Mouse (Mus musculus) liver, postnatal 0 days (tissue): ENCODE data around the gene Prss23. TPM values are rescaled to one million over a fixed set of nuclear protein-coding genes. Genes with fewer than 3 reads are reported as not detected.
A peak's percentile ranks its signal among the peaks of the same experiment; 100 is the strongest.

Source experiments
- ATAC-seq: fragments of 200-750 bp; cut with Nextera tagmentation; 2 replicates; pipeline ENCODE4 v1.8.0; 2017; ENCODE audit warnings: mild to moderate bottlenecking, moderate library complexity
- DNase-seq: peaks from one replicate; pipeline ENCODE4 v3.0.0-alpha.2; 2016
- H3K27ac ChIP-seq: fragments of 300-500 bp; sonication (generic); 2 replicates; pipeline ENCODE4 v1.5.1; 2014; ENCODE audit warnings: antibody characterized with exemption, moderate library complexity, mild to moderate bottlenecking, low read depth
- H3K27me3 ChIP-seq: fragments of 300-500 bp; sonication (generic); 2 replicates; pipeline ENCODE4 v1.6.1; 2014; ENCODE audit warnings: low read length, control low read depth, mixed read lengths; ENCODE audit not compliant: insufficient read depth
- H3K36me3 ChIP-seq: fragments of 300-500 bp; sonication (generic); replicated peaks from 2 replicates; pipeline ENCODE4 v1.6.1; 2014; ENCODE audit warnings: mild to moderate bottlenecking, control low read depth, low read length, moderate library complexity, mixed read lengths; ENCODE audit not compliant: insufficient read depth
- H3K4me1 ChIP-seq: fragments of 300-500 bp; sonication (generic); 2 replicates; pipeline ENCODE4 v1.6.1; 2014; ENCODE audit warnings: antibody characterized with exemption, mild to moderate bottlenecking, control low read depth; ENCODE audit not compliant: insufficient read depth
- H3K4me2 ChIP-seq: fragments of 300-500 bp; sonication (generic); 2 replicates; pipeline ENCODE4 v1.6.1; 2014; ENCODE audit warnings: low read depth, mild to moderate bottlenecking, low read length, moderate library complexity, mixed read lengths
- H3K4me3 ChIP-seq: fragments of 300-500 bp; sonication (generic); 2 replicates; pipeline ENCODE4 v1.5.1; 2014; ENCODE audit warnings: low read depth, low read length
- H3K9ac ChIP-seq: fragments of 300-500 bp; sonication (generic); replicated peaks from 2 replicates; pipeline ENCODE4 v1.6.1; 2014; ENCODE audit warnings: mild to moderate bottlenecking, moderate library complexity
- H3K9me3 ChIP-seq: fragments of 300-500 bp; sonication (generic); 2 replicates; pipeline ENCODE4 v1.6.1; 2016; ENCODE audit warnings: mild to moderate bottlenecking, control low read depth, low read length, mixed read lengths
- CTCF ChIP-seq: sonication (generic); IDR thresholded peaks from 2 replicates; pipeline ENCODE4 v1.5.1; 2016; ENCODE audit warnings: antibody characterized with exemption, low read depth
- EP300 ChIP-seq: IDR thresholded peaks from 2 replicates; pipeline ENCODE4 v1.6.1; 2016; ENCODE audit warnings: antibody characterized with exemption, low read depth, mild to moderate bottlenecking
- WGBS: fragments of 180-500 bp; shearing (Covaris S2); extraction: QIAGEN DNeasy Blood & Tissue Kit; methylation state at CpG from one replicate; pipeline ENCODE4 v1.1.7; 2014; ENCODE audit not compliant: insufficient replicate concordance; 5-methylcytosine and 5-hydroxymethylcytosine counted together
- polyA plus RNA-seq: library from polyadenylated mRNA; unstranded; fragments of >200 nt; fragmentation: Nextera tagmentation; extraction: Ambion mirVana; gene quantifications from 2 replicates; pipeline ENCODE4 v1.2.1, GENCODE M21; 2015

Gene Prss23
- polyA plus RNA-seq, 1 experiment from 2014 or later: 6.9 TPM

DNA sequence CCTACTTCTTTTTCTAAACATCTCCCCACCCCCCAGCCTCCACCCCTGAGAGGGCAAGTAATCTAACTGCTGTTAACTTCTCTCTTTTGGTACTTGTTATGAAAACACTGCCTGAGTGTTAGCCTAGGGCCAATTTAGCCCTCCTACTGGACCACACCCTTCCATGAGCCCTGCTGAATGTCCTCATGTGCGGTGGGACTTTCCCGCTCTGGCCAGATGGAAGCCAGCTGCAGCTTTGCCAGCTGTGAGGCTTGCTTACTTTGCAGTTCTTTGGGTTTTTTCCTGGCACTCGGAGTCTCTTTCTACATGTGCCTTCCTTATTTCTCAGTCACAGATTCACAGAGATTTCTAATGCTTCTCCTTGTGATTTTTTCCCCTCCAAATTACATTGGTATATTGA is 45.3 kb downstream of the Prss23 start:
- no peak overlapping the region for H3K4me3 ChIP-seq
- H3K4me1 ChIP-seq: peaks cover 8% of the 10 kb centered on the region; the same call in 1 of the 2 replicates
- no peak overlapping the region for H3K9ac ChIP-seq
- H3K4me2 ChIP-seq: no peak overlapping the region
- DNase-seq (no peak), ATAC-seq (no peak)
- H3K9me3 ChIP-seq: no peaks in the 10 kb centered on the region
- H3K27me3 ChIP-seq: no peaks in the 10 kb centered on the region
- no peak overlapping the region for H3K27ac ChIP-seq
- H3K36me3 ChIP-seq: no peaks in the 10 kb centered on the region
- WGBS: 59% methylated on average over 3 of the region's 3 CpGs
- TF ChIP-seq EP300 (no peak), CTCF (no peak)

- Histone ChIP-seq H3K4me2 (no peak overlapping the region), H3K27me3 (no peaks in the 10 kb centered on the region), H3K9me3 (no peaks in the 10 kb centered on the region), H3K9ac (no peak overlapping the region), H3K4me3 (no peak overlapping the region), H3K36me3 (no peaks in the 10 kb centered on the region), H3K4me1 (peaks cover 8% of the 10 kb centered on the region; the same call in 1 of the 2 replicates), H3K27ac (no peak overlapping the region)
- DNase-seq: no peak
- TF ChIP-seq EP300 (no peak), CTCF (no peak)
- ATAC-seq: peak; percentile 14; the same call in 1 of the 2 replicates
- WGBS: 85% methylated on average over 2 of the region's 2 CpGs
Measured at GRCm38 (mm10) chr7:89478490-89478889, 48.5 kb downstream of the Prss23 start.

GRCm38 (mm10) chr7:89477294-89477999 is 49.5 kb downstream of the Prss23 start:
- Histone ChIP-seq H3K9me3 (no peaks in the 10 kb centered on the region), H3K36me3 (no peaks in the 10 kb centered on the region), H3K27me3 (no peaks in the 10 kb centered on the region), H3K9ac (no peak overlapping the region), H3K27ac (no peak overlapping the region), H3K4me1 (peaks cover 8% of the 10 kb centered on the region; the same call in 1 of the 2 replicates), H3K4me2 (no peak overlapping the region), H3K4me3 (no peak overlapping the region)
- DNase-seq: peak; percentile 66
- 0% methylated on average over 1 of the region's 1 CpGs for WGBS
- peak; percentile 81 for ATAC-seq
- no peak for TF ChIP-seq EP300
- TF ChIP-seq CTCF: peak; percentile 66

DNA sequence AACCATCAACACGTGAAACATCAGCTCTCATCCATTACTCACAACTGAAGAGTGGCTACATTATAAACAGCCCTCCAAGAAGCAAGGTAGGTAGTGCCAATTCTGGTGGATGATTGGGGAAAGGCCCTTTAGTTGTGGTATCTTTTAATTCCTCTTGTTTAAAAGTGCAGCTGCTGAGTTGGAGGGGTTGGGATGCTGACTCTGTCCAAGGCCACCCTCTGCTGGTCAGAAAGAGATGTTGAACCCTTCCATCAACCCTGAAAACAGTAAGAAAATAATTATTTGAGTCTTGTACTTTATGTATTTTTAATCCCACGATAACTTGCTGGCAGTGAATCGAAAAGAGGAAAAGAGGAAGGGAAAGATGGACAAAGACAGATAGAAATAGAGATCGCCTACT is 53.5 kb downstream of the Prss23 start:
- Histone ChIP-seq H3K4me2 (no peak overlapping the region), H3K9me3 (no peaks in the 10 kb centered on the region), H3K27ac (no peak overlapping the region), H3K4me3 (no peak overlapping the region), H3K4me1 (peaks cover 5% of the 10 kb centered on the region; the same call in 1 of the 2 replicates), H3K36me3 (no peaks in the 10 kb centered on the region), H3K27me3 (no peaks in the 10 kb centered on the region), H3K9ac (no peak overlapping the region)
- 32% methylated on average over 4 of the region's 4 CpGs for WGBS
- TF ChIP-seq CTCF (peak; percentile 70), EP300 (no peak)
- DNase-seq (no peak), ATAC-seq (no peak)

- no peaks in the 10 kb centered on the region for H3K27me3 ChIP-seq
- H3K4me2 ChIP-seq: no peak overlapping the region
- H3K4me3 ChIP-seq: no peak overlapping the region
- H3K27ac ChIP-seq: no peak overlapping the region
- H3K36me3 ChIP-seq: no peaks in the 10 kb centered on the region
- TF ChIP-seq CTCF (no peak), EP300 (no peak)
- no peaks in the 10 kb centered on the region; the same call in 1 of the 2 replicates for H3K4me1 ChIP-seq
- 59% methylated on average over 10 of the region's 10 CpGs for WGBS
- ATAC-seq (no peak), DNase-seq (no peak)
- H3K9ac ChIP-seq: no peak overlapping the region
- no peaks in the 10 kb centered on the region for H3K9me3 ChIP-seq
Measured at GRCm38 (mm10) chr7:89463775-89464592, 63.0 kb downstream of the Prss23 start.

DNA sequence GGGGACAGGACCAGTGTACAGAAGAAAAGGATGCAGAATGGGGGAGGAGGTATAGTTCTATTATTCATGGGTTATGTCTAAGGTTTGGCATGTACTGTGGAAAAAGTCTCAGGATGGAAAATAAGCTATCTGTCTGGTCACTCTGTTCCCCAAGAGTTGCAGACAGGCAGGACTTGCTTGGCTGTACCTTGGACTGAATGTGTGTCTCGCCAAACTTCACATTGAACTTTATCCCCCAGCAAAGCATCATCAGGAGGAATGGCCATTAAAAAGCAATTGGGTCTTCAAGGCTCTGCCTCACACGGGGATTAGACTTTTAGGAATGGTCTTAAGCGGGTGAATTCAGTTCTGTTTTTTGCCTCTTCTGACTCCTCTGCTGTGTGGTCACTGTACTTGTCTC is 63.7 kb downstream of the Prss23 start:
- H3K9me3 ChIP-seq: no peaks in the 10 kb centered on the region
- WGBS: 51% methylated on average over 3 of the region's 3 CpGs
- ATAC-seq: no peak

More for the DNA sequence above, 63.7 kb downstream of the Prss23 start:
- no peak overlapping the region for H3K27ac ChIP-seq
- H3K27me3 ChIP-seq: no peaks in the 10 kb centered on the region
- no peak overlapping the region for H3K9ac ChIP-seq
- no peak overlapping the region for H3K4me3 ChIP-seq
- TF ChIP-seq EP300: no peak
- no peak for TF ChIP-seq CTCF
- H3K36me3 ChIP-seq: no peaks in the 10 kb centered on the region
- no peaks in the 10 kb centered on the region; the same call in 1 of the 2 replicates for H3K4me1 ChIP-seq
- H3K4me2 ChIP-seq: no peak overlapping the region
- no peak for DNase-seq
